Mouse (Mus musculus) intestine, postnatal 0 days (tissue): ENCODE measurements around the gene Hal. TPM values are rescaled to one million over a fixed set of nuclear protein-coding genes. Genes with fewer than 3 reads are reported as not detected.
"Not testable (repeated sequence)": the region's sequence is repeated elsewhere in the genome, so short reads cannot be mapped to it uniquely, and the experiment has no call there.

ENCODE experiments used
- ATAC-seq: fragments of 200-750 bp; cut with Nextera tagmentation; 2 replicates; pipeline ENCODE4 v1.8.0; 2017; ENCODE audit warnings: mild to moderate bottlenecking, moderate TSS enrichment, moderate library complexity
- H3K27ac ChIP-seq: fragments of 300-500 bp; sonication (generic); 2 replicates; pipeline ENCODE4 v1.5.1; 2014; ENCODE audit warnings: mild to moderate bottlenecking, low read depth, low read length, moderate library complexity
- H3K27me3 ChIP-seq: fragments of 300-500 bp; sonication (generic); replicated peaks from 2 replicates; pipeline ENCODE4 v1.6.1; 2014; ENCODE audit warnings: low read length, mixed read lengths; ENCODE audit not compliant: control insufficient read depth, insufficient read depth
- H3K36me3 ChIP-seq: fragments of 300-500 bp; sonication (generic); 2 replicates; pipeline ENCODE4 v1.6.1; 2014; ENCODE audit warnings: mild to moderate bottlenecking, moderate library complexity; ENCODE audit not compliant: control insufficient read depth, insufficient read depth
- H3K4me1 ChIP-seq: fragments of 300-500 bp; sonication (generic); replicated peaks from 2 replicates; pipeline ENCODE4 v1.6.1; 2014; ENCODE audit warnings: antibody characterized with exemption, low read length, mixed read lengths; ENCODE audit not compliant: control insufficient read depth, insufficient read depth
- H3K4me2 ChIP-seq: fragments of 300-500 bp; sonication (generic); replicated peaks from 2 replicates; pipeline ENCODE4 v1.6.1; 2014; ENCODE audit warnings: low read depth, mild to moderate bottlenecking, moderate library complexity
- H3K4me3 ChIP-seq: fragments of 300-500 bp; sonication (generic); 2 replicates; pipeline ENCODE4 v1.5.1; 2014; ENCODE audit warnings: low read depth, low read length
- H3K9ac ChIP-seq: fragments of 300-500 bp; sonication (generic); 2 replicates; pipeline ENCODE4 v1.6.1; 2014; ENCODE audit warnings: mild to moderate bottlenecking, low read depth, low read length
- H3K9me3 ChIP-seq: fragments of 300-500 bp; sonication (generic); 2 replicates; pipeline ENCODE4 v1.6.1; 2016; ENCODE audit warnings: mixed run types; ENCODE audit not compliant: control insufficient read depth
- CTCF ChIP-seq: sonication (generic); IDR thresholded peaks from 2 replicates; pipeline ENCODE4 v1.5.1; 2016; ENCODE audit warnings: low read depth, mild to moderate bottlenecking, control low read depth, antibody characterized with exemption, moderate library complexity
- WGBS: fragments of 180-500 bp; shearing (Covaris S2); extraction: QIAGEN DNeasy Blood & Tissue Kit; methylation state at CpG from one replicate; pipeline ENCODE4 v1.1.7; 2014; 5-methylcytosine and 5-hydroxymethylcytosine counted together
- polyA plus RNA-seq: library from polyadenylated mRNA; unstranded; fragments of >200 nt; fragmentation: Nextera tagmentation; extraction: Ambion mirVana; gene quantifications from 2 replicates; pipeline ENCODE4 v1.2.1, GENCODE M21; 2015

Hal gene
- polyA plus RNA-seq, 1 experiment from 2014 or later: 5.1 TPM

DNA sequence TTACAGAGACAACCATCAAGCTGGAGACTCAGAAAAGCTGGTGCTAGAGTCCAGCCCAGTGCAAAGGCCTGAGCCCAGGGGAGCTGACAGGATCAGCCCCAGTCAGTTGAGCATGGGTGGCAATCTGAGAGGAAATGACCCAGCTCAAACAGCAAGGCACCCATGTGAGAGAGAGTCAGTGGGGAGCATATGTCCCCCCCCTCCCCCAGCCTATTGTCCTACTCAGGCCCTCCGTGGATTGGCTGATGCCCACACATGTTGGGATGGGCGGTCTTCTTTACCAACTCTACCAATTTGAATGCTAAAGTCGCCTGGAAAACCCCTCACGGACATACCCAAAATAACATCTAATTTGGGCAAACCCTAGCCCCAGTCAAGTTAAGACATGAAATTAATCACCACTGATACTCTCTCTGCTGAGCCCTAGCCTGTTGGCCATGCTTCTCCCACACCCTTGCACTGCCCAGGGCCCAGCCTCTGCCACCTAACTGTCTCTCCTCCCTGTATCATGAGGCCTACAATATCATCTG, 59.2 kb downstream of the Hal start:
- Histone ChIP-seq H3K9me3 (no peaks in the 10 kb centered on the region), H3K9ac (no peak overlapping the region), H3K4me1 (no peaks in the 10 kb centered on the region), H3K27me3 (no peaks in the 10 kb centered on the region), H3K4me2 (no peak overlapping the region), H3K36me3 (no peaks in the 10 kb centered on the region), H3K4me3 (no peak overlapping the region), H3K27ac (no peak overlapping the region)
- ATAC-seq: no peak
- 96% methylated on average over 4 of the region's 4 CpGs for WGBS
- no peak for TF ChIP-seq CTCF

DNA sequence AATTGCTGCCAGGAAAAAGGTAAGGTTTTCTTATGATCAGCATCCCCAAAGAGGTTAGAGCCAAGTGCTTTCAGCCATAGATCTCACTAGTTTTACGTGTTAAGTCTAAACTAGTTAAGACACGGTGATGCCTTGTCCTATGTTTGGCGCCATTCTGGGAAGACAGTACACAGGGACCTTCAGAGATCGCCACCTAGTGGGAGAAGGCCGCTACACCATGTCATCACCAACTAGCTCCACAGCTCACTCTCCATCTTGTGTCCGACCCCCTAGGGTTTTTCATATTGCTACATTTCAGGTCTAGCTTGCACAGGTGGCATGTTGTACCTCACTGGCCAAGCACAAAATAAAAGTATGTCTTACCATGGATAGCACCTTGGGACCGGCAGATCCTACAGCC, 60.4 kb downstream of the Hal start:
- H3K4me3 ChIP-seq: no peak overlapping the region
- ATAC-seq: no peak
- H3K9me3 ChIP-seq: no peaks in the 10 kb centered on the region
- TF ChIP-seq CTCF: peak; percentile 92
- no peak overlapping the region for H3K27ac ChIP-seq
- no peaks in the 10 kb centered on the region for H3K36me3 ChIP-seq
- H3K4me1 ChIP-seq: no peaks in the 10 kb centered on the region
- no peak overlapping the region for H3K9ac ChIP-seq
- no peaks in the 10 kb centered on the region for H3K27me3 ChIP-seq
- WGBS: 12% methylated on average over 7 of the region's 7 CpGs
- H3K4me2 ChIP-seq: no peak overlapping the region

DNA sequence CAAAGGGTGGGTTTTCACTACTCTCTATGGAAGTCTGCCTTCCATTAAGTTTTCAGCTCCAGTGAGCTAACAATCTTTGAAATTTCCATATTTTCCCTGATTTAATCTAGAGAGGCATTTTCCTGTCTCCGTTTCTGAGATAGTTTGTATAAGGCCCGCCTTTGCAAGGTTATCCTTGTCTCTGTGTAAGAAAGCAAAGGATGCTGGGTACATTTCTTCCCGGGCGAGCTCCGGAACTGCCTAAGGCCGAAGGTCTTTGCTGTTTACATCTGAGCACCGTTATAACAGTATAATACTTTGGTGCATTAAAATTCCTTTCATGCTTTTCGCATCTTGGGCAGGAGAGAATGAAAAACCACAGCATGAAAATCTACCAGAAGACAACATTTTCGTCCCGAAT, 61.3 kb downstream of the Hal start:
- no peak for TF ChIP-seq CTCF
- Histone ChIP-seq H3K4me1 (no peaks in the 10 kb centered on the region), H3K9me3 (no peaks in the 10 kb centered on the region), H3K27me3 (no peaks in the 10 kb centered on the region), H3K36me3 (no peaks in the 10 kb centered on the region), H3K4me2 (no peak overlapping the region), H3K4me3 (no peak overlapping the region), H3K9ac (no peak overlapping the region), H3K27ac (no peak overlapping the region)
- ATAC-seq: no peak
- WGBS: 48% methylated on average over 10 of the region's 10 CpGs

DNA sequence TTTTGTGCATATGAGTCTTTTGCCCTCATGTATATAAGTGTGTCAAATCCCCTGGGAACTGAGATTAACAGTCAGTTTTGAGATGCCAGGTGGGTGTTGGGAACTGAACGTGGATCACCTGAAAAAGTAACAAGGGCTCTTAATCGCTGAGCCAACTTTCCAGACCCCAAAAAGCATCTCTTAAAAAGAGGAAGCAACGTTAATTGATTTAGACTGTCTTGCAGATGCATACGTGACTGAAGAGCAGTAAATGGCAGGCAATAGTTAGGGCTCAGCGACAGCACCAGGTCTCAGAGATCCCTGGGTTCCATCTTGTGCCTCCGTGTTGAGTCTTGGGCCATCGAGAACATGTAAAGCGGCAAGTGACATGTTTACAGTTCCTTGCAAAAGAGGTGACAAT, 64.0 kb downstream of the Hal start:
- Histone ChIP-seq H3K9me3 (no peaks in the 10 kb centered on the region), H3K4me3 (no peak overlapping the region), H3K36me3 (no peaks in the 10 kb centered on the region), H3K4me1 (no peaks in the 10 kb centered on the region), H3K27me3 (no peaks in the 10 kb centered on the region), H3K9ac (no peak overlapping the region), H3K4me2 (no peak overlapping the region), H3K27ac (no peak overlapping the region)
- WGBS: 81% methylated on average over 8 of the region's 8 CpGs
- ATAC-seq: no peak
- no peak for TF ChIP-seq CTCF

DNA sequence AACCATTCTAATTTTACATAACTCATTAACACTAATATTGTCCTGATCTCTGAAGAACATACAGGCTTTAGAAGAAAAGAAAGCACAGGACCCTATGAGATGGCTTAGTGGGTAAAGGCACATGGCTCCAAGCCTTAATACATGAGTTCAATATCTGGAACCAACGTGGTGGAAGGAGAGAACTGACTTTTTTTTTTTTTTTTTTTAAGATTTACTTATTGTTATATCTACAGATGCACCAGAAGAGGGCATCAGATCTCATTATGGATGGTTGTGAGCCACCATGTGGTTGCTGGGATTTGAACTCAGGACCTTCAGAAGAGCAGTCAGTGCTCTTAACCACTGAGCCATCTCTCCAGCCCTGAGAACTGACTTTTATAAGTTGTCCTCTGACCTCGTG, 69.4 kb downstream of the Hal start:
- not testable (repeated sequence) for H3K9ac ChIP-seq, H3K4me3 ChIP-seq, ATAC-seq, H3K4me2 ChIP-seq, H3K36me3 ChIP-seq, H3K27me3 ChIP-seq, H3K9me3 ChIP-seq, H3K27ac ChIP-seq, H3K4me1 ChIP-seq
- 70% methylated on average over 2 of the region's 2 CpGs for WGBS

DNA sequence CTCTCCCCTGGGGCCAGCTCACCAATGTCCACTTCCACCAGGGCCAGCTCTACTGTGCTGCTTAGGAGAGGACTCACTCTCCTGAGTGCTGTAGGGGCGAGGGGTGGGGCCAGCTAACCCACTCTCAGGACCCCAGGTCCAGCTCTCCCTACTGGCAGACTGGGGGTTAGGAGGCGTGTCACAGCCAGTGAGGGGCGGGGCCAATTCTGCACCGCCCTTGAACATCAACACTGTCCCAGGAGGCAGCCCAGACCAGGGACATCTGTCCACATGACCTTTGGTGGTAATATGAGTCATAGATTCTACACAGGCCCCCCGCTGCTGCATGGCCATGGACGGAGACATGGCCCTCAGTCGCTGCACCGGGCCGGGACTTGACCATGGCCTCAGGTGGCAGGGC, 71.2 kb downstream of the Hal start:
- no peak for TF ChIP-seq CTCF
- ATAC-seq: no peak
- H3K27me3 ChIP-seq: no peaks in the 10 kb centered on the region
- 56% methylated on average over 9 of the region's 9 CpGs for WGBS
- H3K9ac ChIP-seq: no peak overlapping the region
- H3K4me1 ChIP-seq: no peaks in the 10 kb centered on the region
- no peak overlapping the region for H3K4me3 ChIP-seq
- no peak overlapping the region for H3K4me2 ChIP-seq
- H3K36me3 ChIP-seq: no peaks in the 10 kb centered on the region
- no peak overlapping the region for H3K27ac ChIP-seq
- no peaks in the 10 kb centered on the region for H3K9me3 ChIP-seq

DNA sequence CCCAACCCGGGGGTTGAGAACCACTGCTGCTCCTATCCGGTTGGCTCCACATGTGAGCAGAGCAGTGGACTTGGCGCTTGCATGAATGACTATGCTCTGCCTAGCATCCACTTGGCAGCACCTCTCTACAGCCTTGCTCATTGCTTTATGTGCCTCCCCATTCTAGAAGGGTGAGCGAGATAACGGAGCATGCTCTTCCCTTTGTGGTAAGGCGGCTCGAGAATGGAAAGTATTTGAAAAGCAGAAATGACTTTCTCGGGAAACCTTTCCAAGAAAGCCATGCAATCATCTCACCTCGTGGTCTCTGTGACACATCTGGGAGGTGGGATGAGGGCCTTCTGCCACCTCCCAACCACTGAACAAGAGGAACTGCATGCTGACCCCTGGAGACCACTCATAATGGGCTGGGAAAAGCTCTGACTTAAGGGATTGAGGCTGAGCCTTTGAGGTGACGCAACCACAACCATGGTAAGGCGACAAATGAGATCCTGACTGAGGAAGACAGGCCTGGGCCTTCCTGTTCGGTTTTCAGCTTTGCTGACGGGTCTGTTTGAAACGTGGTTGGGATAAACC, 76.0 kb downstream of the Hal start:
- Histone ChIP-seq H3K27ac (no peak overlapping the region), H3K9me3 (no peaks in the 10 kb centered on the region), H3K27me3 (no peaks in the 10 kb centered on the region), H3K36me3 (no peaks in the 10 kb centered on the region), H3K4me3 (no peak overlapping the region), H3K9ac (no peak overlapping the region), H3K4me2 (no peak overlapping the region), H3K4me1 (no peaks in the 10 kb centered on the region)
- no peak for ATAC-seq
- no peak for TF ChIP-seq CTCF
- WGBS: 77% methylated on average over 14 of the region's 14 CpGs
